Mouse (Mus musculus) lung, postnatal 0 days (tissue): ENCODE measurements around the gene Car11. TPM values are rescaled to one million over a fixed set of nuclear protein-coding genes. Genes with fewer than 3 reads are reported as not detected.

Experiments
- ATAC-seq: fragments of 200-750 bp; cut with Nextera tagmentation; 2 replicates; pipeline ENCODE4 v1.8.0; 2017; ENCODE audit warnings: moderate library complexity
- DNase-seq: peaks from one replicate; pipeline ENCODE4 v3.0.0-alpha.2; 2016; ENCODE audit warnings: low spot score
- H3K27ac ChIP-seq: fragments of 300-500 bp; sonication (generic); 2 replicates; pipeline ENCODE4 v1.5.1; 2014; ENCODE audit warnings: antibody characterized with exemption, mild to moderate bottlenecking, low read length, mixed read lengths
- H3K27me3 ChIP-seq: fragments of 300-500 bp; sonication (generic); replicated peaks from 2 replicates; pipeline ENCODE4 v1.6.1; 2014; ENCODE audit warnings: low read length, mixed read lengths; ENCODE audit not compliant: insufficient read depth
- H3K36me3 ChIP-seq: fragments of 300-500 bp; sonication (generic); 2 replicates; pipeline ENCODE4 v1.6.1; 2014; ENCODE audit warnings: low read length, mixed read lengths; ENCODE audit not compliant: insufficient read depth
- H3K4me1 ChIP-seq: fragments of 300-500 bp; sonication (generic); 2 replicates; pipeline ENCODE4 v1.6.1; 2014; ENCODE audit warnings: antibody characterized with exemption, low read depth, low read length, mixed read lengths; ENCODE audit not compliant: insufficient read depth
- H3K4me2 ChIP-seq: fragments of 300-500 bp; sonication (generic); replicated peaks from 2 replicates; pipeline ENCODE4 v1.6.1; 2014; ENCODE audit warnings: low read depth, mild to moderate bottlenecking, low read length, moderate library complexity, mixed read lengths
- H3K4me3 ChIP-seq: fragments of 300-500 bp; sonication (generic); 2 replicates; pipeline ENCODE4 v1.5.1; 2014; ENCODE audit warnings: low read depth, low read length
- H3K9ac ChIP-seq: fragments of 300-500 bp; sonication (generic); replicated peaks from 2 replicates; pipeline ENCODE4 v1.6.1; 2014; ENCODE audit warnings: low read depth, mild to moderate bottlenecking
- H3K9me3 ChIP-seq: fragments of 300-500 bp; sonication (generic); 2 replicates; pipeline ENCODE4 v1.6.1; 2016; ENCODE audit warnings: low read length, mixed read lengths
- CTCF ChIP-seq: IDR thresholded peaks from 2 replicates; pipeline ENCODE4 v1.5.1; 2016; ENCODE audit warnings: antibody characterized with exemption, mild to moderate bottlenecking
- EP300 ChIP-seq: IDR thresholded peaks from 2 replicates; pipeline ENCODE4 v1.6.1; 2016; ENCODE audit warnings: antibody characterized with exemption, mild to moderate bottlenecking, control low read depth
- WGBS: fragments of 180-500 bp; shearing (Covaris S2); extraction: QIAGEN DNeasy Blood & Tissue Kit; methylation state at CpG from one replicate; pipeline ENCODE4 v1.1.7; 2014; 5-methylcytosine and 5-hydroxymethylcytosine counted together
- polyA plus RNA-seq: library from polyadenylated mRNA; unstranded; fragments of >200 nt; fragmentation: Nextera tagmentation; extraction: Ambion mirVana; gene quantifications from 2 replicates; pipeline ENCODE4 v1.2.1, GENCODE M21; 2015

Gene Car11
- polyA plus RNA-seq, 1 experiment from 2014 or later, result 1.5 TPM

- peak overlapping the region; percentile 72; the same call in 1 of the 2 replicates for H3K9ac ChIP-seq
- TF ChIP-seq EP300 (no peak), CTCF (no peak)
- ATAC-seq (no peak), DNase-seq (no peak)
- peaks cover 18% of the 10 kb centered on the region for H3K4me1 ChIP-seq
- H3K27me3 ChIP-seq, result no peaks in the 10 kb centered on the region
- H3K36me3 ChIP-seq, result peaks cover 15% of the 10 kb centered on the region
- H3K4me3 ChIP-seq, result 0 out of 2 replicates have a peak overlapping the region, but pooled peaks have one; percentile 79
- H3K27ac ChIP-seq, result no peak overlapping the region
- H3K9me3 ChIP-seq, result no peaks in the 10 kb centered on the region
- peak overlapping the region; percentile 55 for H3K4me2 ChIP-seq
- WGBS, result 76% methylated on average over 10 of the region's 10 CpGs
Measured at GRCm38 (mm10) chr7:45719180-45719579, 19.5 kb downstream of the Car11 start.

- 81% methylated on average over 15 of the region's 16 CpGs for WGBS
- Histone ChIP-seq H3K36me3 (peaks cover 17% of the 10 kb centered on the region), H3K4me1 (peaks cover 18% of the 10 kb centered on the region), H3K9me3 (no peaks in the 10 kb centered on the region), H3K4me2 (no peak overlapping the region), H3K9ac (peak overlapping the region; percentile 72; the same call in 1 of the 2 replicates), H3K27me3 (no peaks in the 10 kb centered on the region), H3K4me3 (no peak overlapping the region), H3K27ac (no peak overlapping the region)
- TF ChIP-seq EP300, result no peak
- TF ChIP-seq CTCF, result no peak
- DNase-seq (peak; percentile 4), ATAC-seq (no peak)
Measured at GRCm38 (mm10) chr7:45719738-45720412, 20.2 kb downstream of the Car11 start.

- WGBS, result 65% methylated on average over 12 of the region's 14 CpGs
- ATAC-seq (peak; percentile 11), DNase-seq (peak; percentile 59)
- H3K36me3 ChIP-seq, result peaks cover 23% of the 10 kb centered on the region
- H3K4me3 ChIP-seq, result no peak within 1 kb of the TSS
- no peak within 1 kb of the TSS for H3K4me2 ChIP-seq
- no peak within 1 kb of the TSS for H3K9ac ChIP-seq
- H3K27me3 ChIP-seq, result no peaks in the 10 kb centered on the region
- no peak within 1 kb of the TSS for H3K27ac ChIP-seq
- TF ChIP-seq CTCF (peak; percentile 46), EP300 (no peak)
- H3K4me1 ChIP-seq, result peaks cover 16% of the 10 kb centered on the region
- no peaks in the 10 kb centered on the region for H3K9me3 ChIP-seq
Measured at GRCm38 (mm10) chr7:45720413-45721233, 21.0 kb downstream of the Car11 start, which contains the start of gene Fam83e. Gene Fam83e (plus strand): TSS chr7:45721212.

- 56% methylated on average over 7 of the region's 7 CpGs for WGBS
- Histone ChIP-seq H3K4me1 (peaks cover 10% of the 10 kb centered on the region; the same call in 1 of the 2 replicates), H3K4me3 (no peak overlapping the region), H3K36me3 (peaks cover 23% of the 10 kb centered on the region), H3K27me3 (no peaks in the 10 kb centered on the region), H3K9me3 (no peaks in the 10 kb centered on the region), H3K4me2 (no peak overlapping the region), H3K27ac (no peak overlapping the region), H3K9ac (no peak overlapping the region)
- DNase-seq (no peak), ATAC-seq (no peak)
- no peak for TF ChIP-seq EP300
- TF ChIP-seq CTCF, result no peak
Measured at GRCm38 (mm10) chr7:45721234-45721571, 21.6 kb downstream of the Car11 start.

- no peak overlapping the region for H3K4me2 ChIP-seq
- peaks cover 23% of the 10 kb centered on the region for H3K36me3 ChIP-seq
- no peaks in the 10 kb centered on the region for H3K27me3 ChIP-seq
- peaks cover 4% of the 10 kb centered on the region; the same call in 1 of the 2 replicates for H3K4me1 ChIP-seq
- no peaks in the 10 kb centered on the region for H3K9me3 ChIP-seq
- DNase-seq (no peak), ATAC-seq (no peak)
- no peak overlapping the region for H3K27ac ChIP-seq
- H3K4me3 ChIP-seq, result no peak overlapping the region
- WGBS, result 56% methylated on average over 13 of the region's 13 CpGs
- TF ChIP-seq EP300 (no peak), CTCF (no peak)
- H3K9ac ChIP-seq, result no peak overlapping the region
Measured at GRCm38 (mm10) chr7:45721642-45722347, 22.2 kb downstream of the Car11 start.

- no peak for TF ChIP-seq EP300
- no peak for TF ChIP-seq CTCF
- 69% methylated on average over 13 of the region's 13 CpGs for WGBS
- Histone ChIP-seq H3K27me3 (no peaks in the 10 kb centered on the region), H3K27ac (no peak overlapping the region), H3K9ac (no peak overlapping the region), H3K9me3 (no peaks in the 10 kb centered on the region), H3K4me3 (no peak overlapping the region), H3K4me1 (peaks cover 2% of the 10 kb centered on the region; the same call in 1 of the 2 replicates), H3K4me2 (no peak overlapping the region), H3K36me3 (peaks cover 23% of the 10 kb centered on the region)
- DNase-seq, result no peak
- ATAC-seq, result no peak
Measured at GRCm38 (mm10) chr7:45722348-45722713, 22.7 kb downstream of the Car11 start.
